Mouse (Mus musculus) embryo, embryonic 10.5 days (tissue): ENCODE measurements around the gene Mtif3.

Experiments used
- DNase-seq: peaks from one replicate; pipeline ENCODE4 v3.0.0-alpha.2; 2015; ENCODE audit warnings: low spot score

Mtif3 gene

DNA sequence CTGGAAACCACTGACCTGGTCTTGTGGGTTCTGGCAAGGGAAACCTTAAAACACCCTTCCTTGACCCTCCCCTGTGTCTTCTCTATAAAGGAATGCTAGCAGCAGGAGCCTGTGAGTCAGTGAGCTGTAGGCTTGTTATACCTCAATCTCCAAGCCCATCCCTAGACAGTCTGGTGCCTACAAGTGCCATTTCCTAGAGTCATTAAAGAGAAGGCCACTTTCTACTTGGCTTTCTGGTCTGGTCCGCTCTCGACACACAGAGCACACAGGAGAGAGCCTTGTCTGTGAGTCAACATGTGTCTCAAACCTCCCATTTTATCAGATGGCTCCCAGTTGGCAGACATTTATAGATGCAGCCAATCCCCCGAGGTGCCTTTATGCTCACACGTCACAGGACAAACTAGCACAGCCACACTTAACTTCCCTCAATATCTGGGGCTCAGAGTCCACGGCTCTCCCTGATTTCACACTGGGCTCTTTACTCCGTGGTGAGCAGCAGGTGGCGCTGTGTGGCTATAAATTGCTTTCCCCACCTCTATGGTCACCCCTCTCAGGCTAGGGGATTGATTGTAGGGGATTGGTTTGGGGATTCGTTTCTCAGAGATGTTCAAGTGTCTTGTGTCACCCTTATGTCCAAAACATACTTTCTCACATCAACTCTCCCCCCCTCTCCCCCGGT lies 49.4 kb downstream of the Mtif3 start:
- DNase-seq: peak; percentile 81

GRCm38 (mm10) chr5:146913355-146913754 lies 50.2 kb downstream of the Mtif3 start:
- no peak for DNase-seq

- DNase-seq: no peak
Observed at GRCm38 (mm10) chr5:146912206-146912605, 51.4 kb downstream of the Mtif3 start.

GRCm38 (mm10) chr5:146908629-146909028 lies 55.0 kb downstream of the Mtif3 start:
- DNase-seq: no peak

DNA sequence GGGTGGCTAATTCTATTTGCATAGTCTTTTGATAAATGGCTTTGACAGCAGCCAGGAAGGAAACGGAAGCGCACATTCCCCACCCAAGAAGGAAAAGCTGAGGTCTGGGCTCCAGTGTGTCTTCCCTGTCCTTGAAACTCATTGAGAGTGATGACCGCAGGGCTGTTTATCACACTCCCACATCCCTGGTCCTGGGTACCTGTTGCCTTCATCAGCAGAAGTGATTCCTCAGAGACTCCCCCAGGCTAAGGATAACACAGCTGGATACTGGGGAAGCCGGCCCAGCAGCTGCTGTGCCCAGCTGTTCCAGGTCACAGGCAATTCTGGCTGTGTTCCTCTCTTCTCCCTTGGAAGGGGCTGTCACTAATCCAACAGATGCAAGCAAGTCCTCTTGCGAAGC lies 56.1 kb downstream of the Mtif3 start:
- DNase-seq: no peak

- DNase-seq: peak; percentile 92
Observed at GRCm38 (mm10) chr5:146905486-146906172, 58.0 kb downstream of the Mtif3 start.

DNA sequence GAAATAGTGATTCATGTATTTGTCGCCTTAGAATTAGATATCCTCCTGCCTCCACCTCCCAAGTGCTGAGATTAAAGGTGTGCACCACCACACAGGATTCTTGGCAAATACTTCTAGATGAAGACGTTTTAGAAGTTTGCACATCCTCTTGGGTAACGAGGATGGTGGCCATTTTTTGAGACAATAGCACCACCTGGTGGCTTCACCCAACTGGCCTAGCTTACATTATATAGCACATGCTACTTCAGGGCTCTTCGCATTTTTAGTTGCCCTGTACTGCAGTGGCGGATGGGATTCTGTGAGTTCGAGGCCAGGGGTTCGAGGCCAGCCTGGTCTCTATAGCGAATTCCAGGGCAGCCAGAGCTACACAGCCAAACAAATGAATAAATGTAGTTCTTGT lies 59.2 kb downstream of the Mtif3 start:
- peak; percentile 87 for DNase-seq
